Mouse (Mus musculus): Measurements from ENCODE around the gene Slc24a2. TPM values are rescaled to one million over a fixed set of nuclear protein-coding genes. Genes with fewer than 3 reads are reported as not detected.

Gene Slc24a2
- polyA plus RNA-seq, 1 experiment, result not detected

DNA sequence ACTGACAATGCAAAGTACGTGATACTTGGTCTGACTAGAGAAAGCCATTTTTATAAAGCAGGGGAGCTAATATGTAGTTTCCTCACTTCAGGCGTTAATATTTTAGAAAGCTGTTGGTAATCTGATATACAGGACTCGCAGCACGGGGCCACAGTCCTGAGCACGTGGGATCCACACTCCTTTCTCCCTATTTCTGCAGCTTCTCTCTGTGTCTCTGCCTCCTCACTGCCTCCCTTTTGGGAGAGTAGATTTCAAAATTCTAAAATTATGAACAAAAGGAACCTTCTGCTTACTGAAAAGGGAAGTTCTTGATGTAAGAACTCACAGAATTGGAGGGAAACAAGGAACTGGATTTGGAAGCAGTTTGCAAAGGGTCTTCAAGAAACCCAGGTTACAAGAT is 97.8 kb downstream of the Slc24a2 start:
- Histone ChIP-seq H3K9me3 (no peaks in the 10 kb centered on the region), H3K36me3 (replicated peaks; ENCODE audit: low read length) (no peaks in the 10 kb centered on the region), H3K27me3 (replicated peaks) (no peaks in the 10 kb centered on the region), H3K4me1 (no peaks in the 10 kb centered on the region), H3K4me3 (replicated peaks) (no peak overlapping the region)
- TF ChIP-seq GATA1 (IDR thresholded peaks at IDR 0.05; ENCODE audit: borderline replicate concordance, low read length) (no peak), FLI1 (IDR thresholded peaks at IDR 0.05; ENCODE audit: low read length) (no peak)

DNA sequence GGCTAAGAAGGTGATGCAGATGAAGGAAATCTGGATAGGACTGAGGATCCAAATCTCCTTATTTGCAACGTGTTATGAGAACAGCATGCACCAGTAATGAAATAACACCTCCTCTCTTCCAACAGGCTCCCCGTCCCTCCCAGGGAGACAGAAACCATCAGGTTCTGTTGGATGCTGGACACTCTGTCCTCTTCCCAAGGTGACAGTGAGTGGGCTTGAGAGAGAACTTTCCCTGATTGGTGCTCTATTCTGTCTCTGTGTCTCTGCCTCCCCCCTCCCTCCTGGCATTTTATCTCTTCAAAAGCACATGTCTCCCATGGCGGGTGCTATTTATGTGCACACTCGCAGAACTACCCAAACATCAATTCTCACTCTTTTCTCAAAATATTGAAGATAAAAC is 103.5 kb downstream of the Slc24a2 start:
- TF ChIP-seq FLI1 (IDR thresholded peaks at IDR 0.05; ENCODE audit: low read length), result no peak
- TF ChIP-seq GATA1 (IDR thresholded peaks at IDR 0.05; ENCODE audit: borderline replicate concordance, low read length), result no peak
- H3K27me3 ChIP-seq (replicated peaks), result no peaks in the 10 kb centered on the region
- H3K36me3 ChIP-seq (replicated peaks; ENCODE audit: low read length), result no peaks in the 10 kb centered on the region
- H3K4me3 ChIP-seq (replicated peaks), result no peak overlapping the region
- no peaks in the 10 kb centered on the region for H3K9me3 ChIP-seq
- H3K4me1 ChIP-seq, result no peaks in the 10 kb centered on the region

DNA sequence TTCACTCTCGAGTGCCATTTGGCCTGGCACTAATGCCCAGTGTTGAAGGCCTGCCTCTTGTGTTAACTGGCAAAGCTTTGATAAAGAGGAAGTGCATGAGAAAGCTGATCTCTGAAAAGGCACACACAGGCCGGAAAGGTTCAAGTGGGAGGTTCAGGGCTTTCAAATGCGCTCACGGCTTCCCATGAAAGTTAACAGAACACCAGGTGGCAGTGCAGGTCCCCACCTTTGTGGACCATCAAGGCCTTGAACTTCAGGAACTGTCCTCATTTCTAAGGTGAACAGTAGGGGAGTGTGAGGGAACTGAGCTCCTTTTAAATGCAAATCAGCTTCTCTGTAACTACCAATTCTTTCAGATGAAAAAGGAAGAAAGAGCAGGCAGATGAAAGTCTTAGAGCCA is 110.5 kb downstream of the Slc24a2 start:
- Histone ChIP-seq H3K9me3 (no peaks in the 10 kb centered on the region), H3K36me3 (replicated peaks; ENCODE audit: low read length) (no peaks in the 10 kb centered on the region), H3K27me3 (replicated peaks) (no peaks in the 10 kb centered on the region), H3K4me3 (replicated peaks) (no peak overlapping the region), H3K4me1 (no peaks in the 10 kb centered on the region)
- TF ChIP-seq FLI1 (IDR thresholded peaks at IDR 0.05; ENCODE audit: low read length) (no peak), GATA1 (IDR thresholded peaks at IDR 0.05; ENCODE audit: borderline replicate concordance, low read length) (no peak)

DNA sequence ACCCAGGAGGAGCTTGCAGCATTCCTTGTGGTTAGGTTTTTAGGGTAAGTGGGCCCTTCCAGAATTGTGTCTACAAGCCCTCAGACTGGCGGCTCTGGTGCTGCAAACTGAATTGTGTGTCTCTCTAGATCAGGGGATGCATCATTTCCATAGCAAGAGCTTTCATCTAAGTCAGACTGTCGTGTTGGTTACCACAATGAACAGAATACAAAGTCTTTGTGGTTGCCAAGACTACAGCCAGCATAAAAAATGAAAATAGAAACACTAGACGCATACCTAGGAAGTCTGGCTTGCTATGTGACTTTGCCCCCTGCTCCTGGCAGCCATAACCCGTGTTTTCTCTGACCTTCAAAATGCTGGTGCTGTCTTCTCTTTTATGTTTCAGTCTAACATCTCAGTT is 114.6 kb downstream of the Slc24a2 start:
- TF ChIP-seq GATA1 (IDR thresholded peaks at IDR 0.05; ENCODE audit: borderline replicate concordance, low read length), result no peak
- no peak for TF ChIP-seq FLI1 (IDR thresholded peaks at IDR 0.05; ENCODE audit: low read length)
- H3K4me3 ChIP-seq (replicated peaks), result no peak overlapping the region
- H3K9me3 ChIP-seq, result no peaks in the 10 kb centered on the region
- no peaks in the 10 kb centered on the region for H3K4me1 ChIP-seq
- no peaks in the 10 kb centered on the region for H3K27me3 ChIP-seq (replicated peaks)
- no peaks in the 10 kb centered on the region for H3K36me3 ChIP-seq (replicated peaks; ENCODE audit: low read length)

DNA sequence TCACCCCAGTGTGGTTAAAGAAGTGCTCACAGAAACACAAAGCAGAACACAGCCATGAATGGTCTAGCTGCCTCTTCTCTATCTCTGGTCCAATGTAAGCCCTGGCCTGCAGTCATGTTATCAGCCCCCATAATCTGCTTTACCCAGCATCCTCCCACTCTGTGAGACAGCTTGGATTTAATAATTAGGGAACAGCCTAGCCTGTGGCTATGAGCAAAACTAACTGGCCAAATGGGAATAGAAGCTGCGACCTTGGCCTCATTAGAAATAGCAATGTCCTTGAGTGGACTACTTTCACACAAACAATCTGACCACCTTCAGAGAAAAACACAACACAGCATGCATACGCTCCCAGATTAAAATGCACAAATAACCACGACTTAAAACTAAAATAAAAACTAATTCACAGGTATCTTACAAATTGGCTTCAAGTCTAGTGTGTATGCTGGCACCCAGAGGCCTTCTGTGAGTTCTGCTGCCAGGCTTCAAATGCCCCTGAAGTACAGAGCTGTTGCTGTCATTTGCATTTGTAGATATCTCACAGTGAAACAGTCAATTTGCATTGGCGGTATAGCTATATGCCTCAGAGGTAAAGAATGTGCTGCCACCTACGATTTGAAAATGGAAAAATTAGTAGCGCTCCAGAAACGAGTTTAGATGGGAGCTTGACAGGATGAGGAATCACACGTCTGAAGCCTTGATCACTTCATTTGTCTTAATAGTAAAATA is 120.8 kb downstream of the Slc24a2 start:
- Histone ChIP-seq H3K9me3 (no peaks in the 10 kb centered on the region), H3K4me1 (no peaks in the 10 kb centered on the region), H3K4me3 (replicated peaks) (no peak overlapping the region), H3K27me3 (replicated peaks) (no peaks in the 10 kb centered on the region), H3K36me3 (replicated peaks; ENCODE audit: low read length) (no peaks in the 10 kb centered on the region)
- TF ChIP-seq FLI1 (IDR thresholded peaks at IDR 0.05; ENCODE audit: low read length) (no peak), GATA1 (IDR thresholded peaks at IDR 0.05; ENCODE audit: borderline replicate concordance, low read length) (no peak)

DNA sequence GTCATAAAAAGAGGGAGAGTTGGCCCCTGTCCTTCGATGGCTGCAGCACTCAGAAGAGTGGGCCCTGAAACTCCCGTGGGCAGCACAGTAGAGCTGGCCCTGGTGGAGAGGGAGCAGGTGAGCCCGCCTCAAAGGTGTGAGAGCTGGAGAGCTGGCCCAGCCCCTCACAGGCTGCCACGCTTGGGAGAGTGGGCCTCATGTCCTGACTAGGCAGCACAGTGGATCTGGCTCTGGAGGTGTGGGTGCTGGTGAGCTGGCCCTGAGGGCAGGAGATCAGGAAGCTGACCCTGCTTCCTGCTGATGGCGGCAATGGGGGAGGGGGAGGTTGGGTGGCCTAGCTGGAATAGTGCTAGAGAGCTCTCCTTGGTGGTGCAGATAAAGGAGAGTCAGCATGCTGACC is 129.3 kb downstream of the Slc24a2 start:
- H3K36me3 ChIP-seq (replicated peaks; ENCODE audit: low read length), result no peaks in the 10 kb centered on the region
- no peak for TF ChIP-seq FLI1 (IDR thresholded peaks at IDR 0.05; ENCODE audit: low read length)
- no peak for TF ChIP-seq GATA1 (IDR thresholded peaks at IDR 0.05; ENCODE audit: borderline replicate concordance, low read length)
- H3K9me3 ChIP-seq, result peaks cover 5% of the 10 kb centered on the region; the same call in 1 of the 2 replicates
- peaks cover 4% of the 10 kb centered on the region; the same call in 1 of the 2 replicates for H3K4me1 ChIP-seq
- no peaks in the 10 kb centered on the region for H3K27me3 ChIP-seq (replicated peaks)
- H3K4me3 ChIP-seq (replicated peaks), result peak overlapping the region; percentile 11

DNA sequence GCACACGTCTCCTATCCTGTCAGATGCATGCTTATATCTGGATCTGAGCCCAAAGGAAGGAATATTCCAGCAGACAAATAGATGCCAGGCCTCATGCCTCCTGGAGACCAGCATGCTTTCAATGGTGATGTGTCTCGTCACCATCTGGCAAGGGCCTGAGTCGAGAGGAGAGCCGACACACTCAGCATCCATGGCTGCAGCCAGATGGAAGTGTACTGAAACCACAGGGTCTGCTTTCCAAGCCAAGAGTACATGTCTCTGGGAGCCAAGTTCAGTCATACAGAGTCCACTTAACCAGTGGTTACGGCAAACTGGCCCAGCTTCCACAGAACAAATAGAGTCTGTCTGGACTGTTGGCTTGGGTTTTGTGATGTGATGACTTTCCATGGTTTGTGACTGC is 134.1 kb downstream of the Slc24a2 start:
- Histone ChIP-seq H3K4me1 (peaks cover 4% of the 10 kb centered on the region; the same call in 1 of the 2 replicates), H3K36me3 (replicated peaks; ENCODE audit: low read length) (no peaks in the 10 kb centered on the region), H3K9me3 (peaks cover 5% of the 10 kb centered on the region; the same call in 1 of the 2 replicates), H3K27me3 (replicated peaks) (no peaks in the 10 kb centered on the region), H3K4me3 (replicated peaks) (no peak overlapping the region)
- no peak for TF ChIP-seq FLI1 (IDR thresholded peaks at IDR 0.05; ENCODE audit: low read length)
- no peak for TF ChIP-seq GATA1 (IDR thresholded peaks at IDR 0.05; ENCODE audit: borderline replicate concordance, low read length)

DNA sequence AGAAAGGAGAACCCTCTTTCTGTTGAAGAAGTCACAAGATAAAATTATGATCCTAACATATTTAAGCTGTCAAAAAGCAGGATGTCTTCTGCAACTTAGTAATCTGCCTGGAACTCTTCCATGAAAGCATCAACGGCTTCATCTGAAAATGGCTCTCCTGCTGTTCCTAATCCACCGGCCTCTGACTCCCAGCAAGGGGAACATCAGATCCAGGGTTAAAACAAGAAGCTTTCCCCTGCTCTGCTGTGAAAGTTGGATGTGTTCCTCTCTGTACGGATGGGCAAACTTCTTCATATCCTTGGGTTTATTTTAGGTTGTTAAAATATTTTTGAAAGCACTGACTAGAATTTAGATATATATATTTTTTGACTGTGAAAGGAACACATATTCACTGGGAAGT is 136.7 kb downstream of the Slc24a2 start:
- TF ChIP-seq FLI1 (IDR thresholded peaks at IDR 0.05; ENCODE audit: low read length) (no peak), GATA1 (IDR thresholded peaks at IDR 0.05; ENCODE audit: borderline replicate concordance, low read length) (no peak)
- Histone ChIP-seq H3K4me1 (no peaks in the 10 kb centered on the region), H3K36me3 (replicated peaks; ENCODE audit: low read length) (no peaks in the 10 kb centered on the region), H3K27me3 (replicated peaks) (no peaks in the 10 kb centered on the region), H3K4me3 (replicated peaks) (no peak overlapping the region), H3K9me3 (no peaks in the 10 kb centered on the region)

DNA sequence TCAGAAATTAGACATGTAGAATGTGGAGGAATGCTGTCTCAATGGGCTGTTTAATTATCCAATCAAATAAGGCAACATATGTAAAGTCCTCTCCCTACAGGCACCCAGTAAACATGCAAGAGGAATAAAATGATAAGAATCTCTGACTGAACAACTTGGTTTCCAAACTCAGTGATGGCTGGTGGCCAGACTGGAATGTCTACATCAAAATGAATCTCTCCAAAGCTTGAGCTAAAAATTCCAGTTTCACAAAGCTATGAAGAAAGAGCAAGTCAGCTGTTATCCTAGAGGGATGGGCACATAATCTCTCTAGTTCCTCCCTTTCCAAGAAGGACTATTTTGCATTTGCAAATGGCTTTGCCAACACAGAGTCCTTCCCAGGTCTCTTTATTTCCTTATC is 139.4 kb downstream of the Slc24a2 start:
- H3K4me3 ChIP-seq (replicated peaks), result no peak overlapping the region
- H3K36me3 ChIP-seq (replicated peaks; ENCODE audit: low read length), result no peaks in the 10 kb centered on the region
- no peaks in the 10 kb centered on the region for H3K4me1 ChIP-seq
- no peak for TF ChIP-seq FLI1 (IDR thresholded peaks at IDR 0.05; ENCODE audit: low read length)
- no peak for TF ChIP-seq GATA1 (IDR thresholded peaks at IDR 0.05; ENCODE audit: borderline replicate concordance, low read length)
- H3K9me3 ChIP-seq, result no peaks in the 10 kb centered on the region
- H3K27me3 ChIP-seq (replicated peaks), result no peaks in the 10 kb centered on the region

DNA sequence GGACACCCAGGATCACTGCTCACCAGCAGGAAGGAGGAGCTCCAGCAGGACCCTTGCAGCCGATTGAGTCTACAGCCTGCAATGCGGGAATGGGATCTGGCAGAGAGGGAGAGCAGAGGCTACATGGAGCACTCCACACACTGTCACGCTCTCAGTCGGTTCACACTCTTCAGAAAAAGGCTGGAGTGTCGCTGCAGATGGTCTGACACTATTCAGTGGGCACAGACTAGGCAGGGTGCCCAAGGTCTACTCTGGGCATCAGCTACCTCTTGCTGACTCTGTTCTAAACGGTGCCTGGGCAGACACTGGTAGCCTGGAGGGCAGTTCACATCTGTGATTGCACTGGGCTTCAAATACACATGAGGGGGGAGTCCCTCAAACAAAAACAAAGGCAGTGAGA is 141.6 kb downstream of the Slc24a2 start:
- no peak overlapping the region for H3K4me3 ChIP-seq (replicated peaks)
- H3K36me3 ChIP-seq (replicated peaks; ENCODE audit: low read length), result no peaks in the 10 kb centered on the region
- H3K9me3 ChIP-seq, result no peaks in the 10 kb centered on the region
- H3K4me1 ChIP-seq, result no peaks in the 10 kb centered on the region
- H3K27me3 ChIP-seq (replicated peaks), result no peaks in the 10 kb centered on the region
- TF ChIP-seq FLI1 (IDR thresholded peaks at IDR 0.05; ENCODE audit: low read length), result no peak
- no peak for TF ChIP-seq GATA1 (IDR thresholded peaks at IDR 0.05; ENCODE audit: borderline replicate concordance, low read length)
